Mouse (Mus musculus): ENCODE results near the gene Gm21987.

Gm21987 gene

GRCm38 (mm10) chr16:38395060-38395730, 48.4 kb downstream of the Gm21987 start:
- DNase-seq (ENCODE audit: low spot score in 2 of 2): no peak

- DNase-seq (ENCODE audit: low spot score in 2 of 2): no peak
Measured at GRCm38 (mm10) chr16:38396155-38396554, 49.3 kb downstream of the Gm21987 start.

- no peak for DNase-seq (ENCODE audit: low spot score in 2 of 2)
Measured at GRCm38 (mm10) chr16:38398266-38398665, 51.4 kb downstream of the Gm21987 start.

- no peak for DNase-seq (ENCODE audit: low spot score in 2 of 2)
Measured at GRCm38 (mm10) chr16:38399076-38399475, 52.2 kb downstream of the Gm21987 start.

- DNase-seq (ENCODE audit: low spot score in 2 of 2): peak; percentile 38
Measured at GRCm38 (mm10) chr16:38399531-38400231, 52.8 kb downstream of the Gm21987 start.

- no peak for DNase-seq (ENCODE audit: low spot score in 2 of 2)
Measured at GRCm38 (mm10) chr16:38400311-38400960, 53.6 kb downstream of the Gm21987 start.

- no peak for DNase-seq (ENCODE audit: low spot score in 2 of 2)
Measured at GRCm38 (mm10) chr16:38401468-38401867, 54.6 kb downstream of the Gm21987 start.

GRCm38 (mm10) chr16:38403639-38404038, 56.8 kb downstream of the Gm21987 start:
- DNase-seq (ENCODE audit: low spot score in 2 of 2): no peak

- DNase-seq (ENCODE audit: low spot score in 2 of 2): no peak
Measured at GRCm38 (mm10) chr16:38406293-38406692, 59.5 kb downstream of the Gm21987 start.

GRCm38 (mm10) chr16:38406708-38407107, 59.9 kb downstream of the Gm21987 start:
- DNase-seq (ENCODE audit: low spot score in 2 of 2): no peak

- DNase-seq (ENCODE audit: low spot score in 2 of 2): no peak
Measured at GRCm38 (mm10) chr16:38407584-38407983, 60.7 kb downstream of the Gm21987 start.

- DNase-seq (ENCODE audit: low spot score in 2 of 2): no peak
Measured at GRCm38 (mm10) chr16:38408416-38408815, 61.6 kb downstream of the Gm21987 start.

All from frontal cortex, postnatal 14 days (tissue).